Mouse (Mus musculus) left cerebral cortex, postnatal 10 days (tissue): ENCODE data around the gene Olfr821. TPM values are rescaled to one million over a fixed set of nuclear protein-coding genes. Genes with fewer than 3 reads are reported as not detected.
"Not testable (repeated sequence)": the region's sequence is repeated elsewhere in the genome, so short reads cannot be mapped to it uniquely, and the experiment has no call there.

Experiments used
- DNase-seq, 2 experiments: peaks; one replicate each; pipeline ENCODE4 v3.0.0; 2021 to 2022; ENCODE audit warnings: low spot score in 2 of 2, mixed read lengths in 1 of 2; ENCODE audit errors: extremely low spot score in 1 of 2
- intact Hi-C: fragments of 180-260 bp; cut with DNase I; formaldehyde crosslinking; loops from one replicate; pipeline ENCODE4 v1.15.1; 2025
- total RNA-seq, 2 experiments: library from RNA; stranded (reverse); gene quantifications; 2 replicates each; pipeline ENCODE4 v1.2.3; 2021

The Olfr821 gene
- total RNA-seq = not detected

GRCm38 (mm10) chr10:130030048-130030447 lies at the start of gene Olfr821:
TSS of gene Olfr821 (plus strand) at chr10:130030348.
- DNase-seq = no peak
- intact Hi-C loops = no loop called here

GRCm38 (mm10) chr10:129981867-129982266 lies 48.3 kb upstream of the Olfr821 start:
- intact Hi-C loops, DNase-seq: not testable (repeated sequence)

GRCm38 (mm10) chr10:129984962-129985361 lies 45.2 kb upstream of the Olfr821 start, which contains the start of gene Gm10310:
TSS of gene Gm10310 (minus strand) at chr10:129985062.
- intact Hi-C loops, DNase-seq: not testable (repeated sequence)

- intact Hi-C loops, DNase-seq: not testable (repeated sequence)
Observed at GRCm38 (mm10) chr10:130004104-130004503, 26.0 kb upstream of the Olfr821 start.

GRCm38 (mm10) chr10:130005366-130005765 lies 24.8 kb upstream of the Olfr821 start:
- DNase-seq, intact Hi-C loops: not testable (repeated sequence)

- no peak for DNase-seq
- intact Hi-C loops = no loop called here
Observed at GRCm38 (mm10) chr10:130012321-130012720, 17.8 kb upstream of the Olfr821 start, which contains the start of gene Olfr820. TSS of gene Olfr820 (plus strand) at chr10:130012621.

GRCm38 (mm10) chr10:130037096-130037495 lies 6.9 kb downstream of the Olfr821 start:
- DNase-seq = no peak
- intact Hi-C loops = no loop called here

- intact Hi-C loops = no loop called here
- no peak for DNase-seq
Observed at GRCm38 (mm10) chr10:130070910-130071309, 40.8 kb downstream of the Olfr821 start, which contains the start of gene Olfr822. TSS of gene Olfr822 (plus strand) at chr10:130071210.

Other genes with a start within 250 kb of the Olfr821 start
- not detected for gene Olfr810, start 235.4 kb upstream of the Olfr821 start, total RNA-seq
- gene Olfr811, start 226.0 kb upstream of the Olfr821 start, total RNA-seq = not detected
- not detected for gene Olfr812, start 184.3 kb upstream of the Olfr821 start, total RNA-seq
- not detected for gene Olfr813, start 175.0 kb upstream of the Olfr821 start, total RNA-seq
- gene Olfr814, start 150.5 kb upstream of the Olfr821 start, total RNA-seq = not detected
- gene Olfr815, start 124.5 kb upstream of the Olfr821 start, total RNA-seq = not detected
- not detected for gene Olfr816, start 114.8 kb upstream of the Olfr821 start, total RNA-seq
- gene Olfr818, start 81.2 kb upstream of the Olfr821 start, total RNA-seq = not detected
- not detected for gene Olfr819, start 63.1 kb upstream of the Olfr821 start, total RNA-seq
- gene Olfr247, start 54.2 kb upstream of the Olfr821 start, total RNA-seq = not detected
- gene Gm10310, start 45.3 kb upstream of the Olfr821 start, total RNA-seq = not detected
- gene Olfr820, start 17.7 kb upstream of the Olfr821 start, total RNA-seq = not detected
- not detected for gene Olfr822, start 40.9 kb downstream of the Olfr821 start, total RNA-seq
- gene Olfr823, start 85.0 kb downstream of the Olfr821 start, total RNA-seq = not detected
- not detected for gene Olfr824, start 99.7 kb downstream of the Olfr821 start, total RNA-seq
- not detected for gene Olfr825, start 136.4 kb downstream of the Olfr821 start, total RNA-seq
- not detected for gene Olfr826, start 153.8 kb downstream of the Olfr821 start, total RNA-seq
- not detected for gene Olfr827, start 184.1 kb downstream of the Olfr821 start, total RNA-seq
- under 1 TPM in 1 of 2 experiments, not detected in 1; 0.19 TPM for gene Neurod4, start 249.9 kb downstream of the Olfr821 start, total RNA-seq